Mouse (Mus musculus) left cerebral cortex, postnatal 25 days (tissue): ENCODE measurements around the gene Hist2h2ac. TPM values are rescaled to one million over a fixed set of nuclear protein-coding genes. Genes with fewer than 3 reads are reported as not detected.
"Not testable (repeated sequence)": the region's sequence is repeated elsewhere in the genome, so short reads cannot be mapped to it uniquely, and the experiment has no call there.

Source experiments
- DNase-seq, 2 experiments: peaks; one replicate each; pipeline ENCODE4 v3.0.0; 2022; ENCODE audit warnings: low spot score in 2 of 2, mixed read lengths in 1 of 2
- intact Hi-C: fragments of 180-260 bp; cut with DNase I; formaldehyde crosslinking; loops from one replicate; pipeline ENCODE4 v1.15.1; 2025
- total RNA-seq, 2 experiments: library from RNA; stranded (reverse); gene quantifications; 2 replicates each; pipeline ENCODE4 v1.2.3; 2021

Hist2h2ac gene
- total RNA-seq: 10 to 100 TPM; 18.3 to 24.3 TPM

- DNase-seq: peak; percentile 87 to 96
- intact Hi-C loops: loop anchor here (2.0 kb wide), 1 partner anchor 42 kb away; the partner anchor contains the start of gene Hist2h4
Measured at GRCm38 (mm10) chr3:96220765-96221639, at the start of gene Hist2h2ac, which contains the start of gene Hist2h2be. Gene Hist2h2ac (minus strand): TSS chr3:96220880. Gene Hist2h2be (plus strand): TSS chr3:96221119.

DNA sequence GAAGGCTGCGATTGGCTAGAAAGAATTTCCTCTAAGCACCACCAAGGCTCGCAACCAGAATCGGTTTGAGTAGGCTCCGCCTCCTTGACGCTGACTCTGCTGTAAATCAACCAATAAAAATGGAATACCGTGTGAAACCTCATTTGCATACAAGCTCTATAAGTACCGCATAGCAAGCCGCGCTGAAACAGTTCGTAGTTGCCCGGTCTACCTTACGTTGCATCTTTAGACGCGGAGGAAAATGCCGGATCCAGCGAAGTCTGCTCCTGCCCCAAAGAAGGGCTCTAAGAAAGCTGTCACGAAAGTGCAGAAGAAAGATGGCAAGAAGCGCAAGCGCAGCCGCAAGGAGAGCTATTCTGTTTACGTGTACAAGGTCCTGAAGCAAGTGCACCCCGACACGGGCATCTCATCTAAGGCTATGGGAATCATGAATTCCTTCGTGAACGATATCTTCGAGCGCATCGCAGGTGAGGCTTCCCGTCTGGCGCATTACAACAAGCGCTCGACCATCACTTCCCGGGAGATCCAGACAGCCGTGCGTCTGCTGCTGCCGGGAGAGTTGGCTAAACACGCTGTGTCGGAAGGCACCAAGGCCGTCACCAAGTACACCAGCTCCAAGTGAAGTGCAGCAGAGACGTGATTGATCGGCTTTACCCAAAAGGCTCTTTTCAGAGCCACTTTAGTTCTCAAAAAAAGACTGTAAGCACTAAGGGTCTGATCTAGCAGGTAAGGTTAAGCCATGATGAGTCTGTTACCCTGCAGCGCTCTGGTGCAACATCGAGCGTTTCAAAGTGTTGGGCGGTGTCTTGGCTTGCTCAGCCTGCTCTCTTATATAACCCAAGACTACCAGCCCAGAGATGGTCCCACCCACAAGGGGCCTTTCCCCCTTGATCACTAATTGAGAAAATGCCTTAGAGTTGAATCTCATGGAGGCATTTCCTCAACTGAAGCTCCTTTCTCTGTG, 49.1 kb upstream of the Hist2h2ac start, which contains the start of gene Hist2h2bb:
TSS of gene Hist2h2bb (plus strand) at position 242 of the 964 bp plus-strand sequence.
- DNase-seq: peak; percentile 94 to 99

GRCm38 (mm10) chr3:96268776-96269378, 48.2 kb upstream of the Hist2h2ac start:
- intact Hi-C loops: not testable (repeated sequence)
- DNase-seq: peak in 1 of 2 experiments; percentile 46

More for the DNA sequence above, 49.1 kb upstream of the Hist2h2ac start, which contains the start of gene Hist2h2bb:
- intact Hi-C loops: no loop called here

- intact Hi-C loops: no loop called here
- peak; percentile 85 to 94 for DNase-seq
Measured at GRCm38 (mm10) chr3:96268051-96268775, 47.5 kb upstream of the Hist2h2ac start, which contains the start of gene Hist2h3b. Gene Hist2h3b (plus strand): TSS chr3:96268654.

DNA sequence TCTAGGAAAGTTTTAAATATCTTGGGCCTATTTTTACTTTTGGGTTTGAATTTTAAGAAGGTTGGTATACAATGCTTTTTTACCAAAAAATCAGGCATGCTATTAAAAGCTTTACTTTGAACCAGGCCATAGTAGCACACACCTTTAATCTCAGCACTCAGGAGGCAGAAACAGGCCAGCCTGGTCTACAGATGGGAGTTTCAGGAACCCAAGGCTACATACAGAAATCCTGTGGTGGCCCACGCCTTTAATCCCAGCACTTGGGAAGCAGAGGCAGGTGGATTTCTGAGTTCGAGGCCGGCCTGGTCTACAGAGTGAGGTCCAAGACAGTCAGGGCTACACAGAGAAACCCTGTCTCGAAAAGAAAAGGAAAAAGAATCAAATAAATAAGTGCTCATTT, 46.9 kb upstream of the Hist2h2ac start:
- intact Hi-C loops: no loop called here
- no peak for DNase-seq

GRCm38 (mm10) chr3:96266132-96266710, 45.5 kb upstream of the Hist2h2ac start:
- intact Hi-C loops: no loop called here
- DNase-seq: no peak

DNA sequence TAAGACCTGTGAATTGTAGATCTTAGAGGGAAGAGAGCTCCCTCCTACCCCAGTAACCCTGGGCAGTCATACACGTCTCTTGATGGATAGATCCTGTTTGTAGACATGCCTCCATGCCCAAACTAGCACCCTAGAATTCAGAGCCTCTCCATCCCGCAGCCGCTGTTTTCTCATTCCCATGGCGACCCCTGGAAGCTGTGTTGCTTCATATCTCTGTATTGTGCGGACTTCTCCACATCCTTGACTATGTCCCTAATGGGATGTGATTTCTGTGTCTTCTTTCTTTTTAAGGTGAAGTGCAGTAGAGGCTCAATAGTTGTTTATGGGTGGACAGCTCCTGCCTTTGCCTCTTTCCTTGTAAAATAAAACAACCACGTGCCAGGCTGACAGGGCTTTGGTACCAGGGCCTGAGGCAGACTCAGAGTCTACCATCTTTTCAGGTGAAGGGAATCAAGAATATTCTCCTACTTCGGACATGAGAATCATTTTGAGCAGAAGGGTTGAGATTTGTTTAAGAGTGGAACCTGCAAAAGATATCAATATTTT, 43.8 kb upstream of the Hist2h2ac start:
- DNase-seq: no peak
- intact Hi-C loops: no loop called here

DNA sequence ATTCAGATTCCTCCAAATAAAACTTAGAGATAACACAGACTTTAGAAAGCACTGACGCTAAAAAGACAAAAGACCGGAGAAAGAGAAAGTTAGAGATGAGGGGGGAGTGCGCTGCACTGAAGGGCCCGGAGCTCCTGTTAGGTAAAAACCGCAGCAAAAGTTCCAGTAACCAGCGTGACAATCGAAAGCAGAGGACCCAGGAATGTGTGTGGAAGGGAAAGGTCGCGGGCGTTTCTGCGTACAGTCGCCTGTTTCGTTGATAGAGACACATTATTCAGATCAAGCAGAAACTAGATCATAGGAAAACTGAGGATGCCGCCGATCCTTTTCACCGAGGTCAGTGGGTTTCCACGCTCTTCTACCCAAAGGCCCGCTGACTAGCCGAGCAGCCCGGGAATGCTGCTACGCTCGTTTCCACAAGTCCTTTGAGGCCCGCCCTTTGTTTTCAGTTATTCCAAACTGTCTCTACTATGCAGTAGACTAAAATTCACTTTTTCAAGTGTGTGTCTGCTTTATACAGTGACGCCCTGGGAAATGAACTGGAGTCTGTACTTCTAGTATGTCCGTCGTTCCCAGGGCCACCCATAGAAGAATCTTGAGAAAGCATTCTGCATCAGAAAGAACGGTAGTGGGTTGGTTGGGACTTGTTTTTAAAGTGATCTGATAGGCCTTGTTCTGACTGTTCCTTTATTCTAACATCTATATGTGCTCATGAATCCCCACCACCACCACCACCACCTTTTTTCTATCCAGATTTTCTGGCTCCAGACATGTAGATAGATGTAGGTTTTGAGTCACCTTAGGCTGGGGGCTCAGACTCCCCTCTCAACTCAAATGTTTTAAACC, 43.1 kb upstream of the Hist2h2ac start:
- intact Hi-C loops: loop anchor here (2.0 kb wide), 1 partner anchor 43 kb away; the partner anchor contains the start of genes Hist2h2ac and Hist2h2be
- DNase-seq: no peak

- intact Hi-C loops: loop anchor here (2.0 kb wide), 1 partner anchor 42 kb away; the partner anchor contains the start of genes Hist2h2ac and Hist2h2be
- DNase-seq: peak; percentile 97 to 99
Measured at GRCm38 (mm10) chr3:96262979-96263550, 42.4 kb upstream of the Hist2h2ac start, which contains the start of gene Hist2h4. Gene Hist2h4 (minus strand): TSS chr3:96263311.

DNA sequence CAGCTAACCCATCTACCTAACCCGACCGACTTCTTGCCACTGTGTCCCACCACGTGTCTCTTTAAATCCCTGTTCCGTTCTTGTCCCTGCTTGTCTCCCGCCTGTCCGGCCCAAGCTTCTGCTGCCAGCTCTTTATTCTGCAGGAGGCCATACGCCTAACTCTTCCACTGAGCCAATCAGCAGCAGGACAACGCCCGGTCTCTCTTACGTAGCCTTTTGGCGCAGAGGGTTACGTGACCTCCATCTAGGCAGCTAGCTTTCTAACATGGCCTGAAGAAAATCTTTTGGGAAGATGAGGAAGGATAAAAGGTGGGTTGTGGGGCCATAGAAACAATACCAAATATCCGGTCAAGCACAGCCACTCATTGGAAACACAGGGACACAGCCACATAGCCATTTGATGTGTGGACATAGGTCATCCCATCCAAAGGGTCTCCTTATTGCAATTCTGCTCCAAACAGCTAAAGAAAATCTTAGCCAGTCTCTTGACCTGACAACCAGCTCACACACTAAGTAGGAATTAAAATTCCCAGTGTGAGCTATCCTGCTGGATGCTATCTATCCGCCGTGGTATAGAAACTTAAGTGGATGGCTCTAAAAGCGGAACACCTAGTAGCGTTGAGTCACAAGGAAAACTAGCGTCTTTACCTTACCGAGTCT, 41.7 kb upstream of the Hist2h2ac start:
- peak; percentile 83 to 96 for DNase-seq
- intact Hi-C loops: loop anchor here (2.0 kb wide), 1 partner anchor 42 kb away; the partner anchor contains the start of genes Hist2h2ac and Hist2h2be

GRCm38 (mm10) chr3:96261623-96262022, 40.9 kb upstream of the Hist2h2ac start:
- intact Hi-C loops: loop anchor here (2.0 kb wide), 1 partner anchor 41 kb away; the partner anchor contains the start of genes Hist2h2ac and Hist2h2be
- DNase-seq: no peak

GRCm38 (mm10) chr3:96260220-96260619, 39.5 kb upstream of the Hist2h2ac start:
- intact Hi-C loops: no loop called here
- no peak for DNase-seq

DNA sequence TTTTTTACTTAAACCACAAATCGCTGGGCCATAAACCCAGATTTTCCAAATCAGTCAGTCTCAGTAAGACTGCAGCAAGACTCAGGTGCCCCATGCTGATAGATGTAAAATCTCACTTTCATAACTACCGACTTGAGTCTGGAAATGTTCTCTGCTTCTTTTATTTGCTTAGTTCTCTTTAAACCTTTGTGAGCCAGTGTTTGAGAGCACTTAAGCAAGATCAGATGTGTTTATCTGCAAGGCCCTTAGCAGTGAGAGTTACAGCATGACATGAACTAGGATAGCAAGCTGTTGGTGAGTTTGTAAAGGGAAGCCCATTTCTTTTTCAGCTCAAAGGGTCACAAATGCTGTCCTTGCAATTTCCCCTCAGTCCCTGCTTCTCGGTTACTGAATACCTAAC, 36.5 kb upstream of the Hist2h2ac start:
- intact Hi-C loops: no loop called here
- no peak for DNase-seq

GRCm38 (mm10) chr3:96255926-96256593, 35.4 kb upstream of the Hist2h2ac start:
- intact Hi-C loops: no loop called here
- no peak for DNase-seq

- intact Hi-C loops: no loop called here
- DNase-seq: no peak
Measured at GRCm38 (mm10) chr3:96254683-96255355, 34.1 kb upstream of the Hist2h2ac start.
